8 mouse cellular contexts compared by ENCODE assay signal in the genomic region with DNA sequence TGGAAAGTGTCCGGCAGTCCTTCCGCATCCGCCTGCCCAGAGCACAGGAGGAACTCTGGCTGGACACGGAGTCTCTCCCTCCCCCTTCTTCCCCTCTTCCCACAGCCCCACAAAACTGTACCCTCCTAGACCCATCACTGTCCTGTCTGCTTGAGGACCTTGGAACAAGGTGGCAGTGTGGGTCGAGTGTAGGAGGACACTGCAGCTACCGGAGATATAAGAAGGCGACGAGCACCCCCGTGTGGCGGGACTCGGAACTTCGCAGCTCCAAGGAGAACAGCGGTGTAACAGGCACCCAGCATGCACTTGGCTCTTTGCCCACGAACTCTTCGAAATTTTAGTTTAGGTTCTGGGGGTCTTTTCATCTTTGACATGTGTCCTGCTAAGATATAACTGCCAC. TPM values are rescaled to one million over a fixed set of nuclear protein-coding genes. Genes with fewer than 3 reads are reported as not detected.
DNase-seq lines count a peak whose midpoint lies in the region; ATAC-seq and TF ChIP-seq lines count a peak whose summit lies in the region.

No protein-coding gene starts in this region.

- H3K27me3 ChIP-seq in forebrain, postnatal 0 days (ENCODE audit: insufficient read depth, low read length) = no peaks in the 10 kb centered on the region
- H3K27me3 ChIP-seq in lung, embryonic 15.5 days = peaks cover 7% of the 10 kb centered on the region
- no peaks in the 10 kb centered on the region for H3K27me3 ChIP-seq in thymus, adult 2 months (ENCODE audit: control insufficient read depth, insufficient read depth, low read length)

- peak; percentile 86 for DNase-seq in ES-E14 (ENCODE audit: low read depth, low spot score)
- DNase-seq in cerebellum, adult 18-20 months = peak; percentile 78 to 88
- peak; percentile 89 for DNase-seq in forebrain, postnatal 0 days
- peak; percentile 92 for DNase-seq in heart, postnatal 4 days
- peak; percentile 62 to 89 for DNase-seq in layer of hippocampus, adult 8-10 months (ENCODE audit: low spot score in 2 of 2)
- DNase-seq in thymus, adult 2 months = peak; percentile 85

- TF ChIP-seq POLR2A in olfactory bulb, adult 2 months (IDR thresholded peaks at IDR 0.05; ENCODE audit: insufficient read depth, low read depth, low read length) = no peak
- TF ChIP-seq POLR2A in thymus, adult 2 months (IDR thresholded peaks at IDR 0.05; ENCODE audit: control insufficient read depth, extremely low read depth, insufficient read depth, low read length, poor library complexity) = no peak

- no peak overlapping the region for H3K9ac ChIP-seq in ES-E14 (ENCODE audit: insufficient read depth, low read depth, low read length, poor library complexity, severe bottlenecking)
- H3K9ac ChIP-seq in forebrain, postnatal 0 days = no peak overlapping the region
- H3K9ac ChIP-seq in lung, embryonic 15.5 days = 0 out of 2 replicates have a peak overlapping the region, but pooled peaks have one; percentile 28

- in situ Hi-C loops in ES-E14 (cut with MboI; ENCODE audit: low sequenced_read_pairs in 2 of 2, unreplicated experiment in 2 of 2) = no loop called here

- ATAC-seq in forebrain, postnatal 0 days = peak; percentile 91
- ATAC-seq in lung, embryonic 15.5 days (ENCODE audit: borderline replicate concordance, extremely low read depth, low FRiP score, low TSS enrichment) = peak; percentile 65; the same call in 1 of the 2 replicates

- peak; percentile 92 for TF ChIP-seq CTCF in forebrain, postnatal 0 days (IDR thresholded peaks at IDR 0.05; ENCODE audit: low read depth)
- TF ChIP-seq CTCF in olfactory bulb, adult 2 months (IDR thresholded peaks at IDR 0.05; ENCODE audit: insufficient read depth, low read depth, low read length) = peak; percentile 94
- peak; percentile 95 for TF ChIP-seq CTCF in thymus, adult 2 months (IDR thresholded peaks at IDR 0.05; ENCODE audit: borderline replicate concordance, control insufficient read depth, extremely low read depth, insufficient read depth, low read length, poor library complexity)

- H3K4me1 ChIP-seq in ES-E14 (ENCODE audit: control insufficient read depth in 2 of 2, insufficient read depth in 2 of 2, low read length in 2 of 2, poor library complexity in 1 of 2) = peaks cover 0 to 2% of the 10 kb centered on the region in 2 experiments; a peak in 1 of 4 replicates
- no peaks in the 10 kb centered on the region for H3K4me1 ChIP-seq in forebrain, postnatal 0 days (ENCODE audit: insufficient read depth)
- H3K4me1 ChIP-seq in lung, embryonic 15.5 days = peaks cover 3% of the 10 kb centered on the region; the same call in 1 of the 2 replicates
- peaks cover 3% of the 10 kb centered on the region for H3K4me1 ChIP-seq in olfactory bulb, adult 2 months (ENCODE audit: control insufficient read depth, insufficient read depth, low read length)
- H3K4me1 ChIP-seq in thymus, adult 2 months (replicated peaks; ENCODE audit: control insufficient read depth, insufficient read depth, low read length) = no peaks in the 10 kb centered on the region

- WGBS in forebrain, postnatal 0 days = 15% methylated on average over 15 of the region's 15 CpGs
- WGBS in lung, embryonic 15.5 days = 8% methylated on average over 15 of the region's 15 CpGs
- 9% methylated on average over 15 of the region's 15 CpGs for WGBS in olfactory bulb, adult 2 months
- 11% methylated on average over 15 of the region's 15 CpGs for WGBS in thymus, adult 2 months

- no peaks in the 10 kb centered on the region for H3K9me3 ChIP-seq in ES-E14 (ENCODE audit: control insufficient read depth, insufficient read depth, low read depth, low read length)
- H3K9me3 ChIP-seq in forebrain, postnatal 0 days (ENCODE audit: low read length) = no peaks in the 10 kb centered on the region
- H3K9me3 ChIP-seq in lung, embryonic 15.5 days = no peaks in the 10 kb centered on the region

- peak overlapping the region; percentile 32; the same call in 1 of the 2 replicates for H3K4me2 ChIP-seq in forebrain, postnatal 0 days (ENCODE audit: low read depth)
- peak overlapping the region; percentile 51 for H3K4me2 ChIP-seq in lung, embryonic 15.5 days

- H3K4me3 ChIP-seq in ES-E14 (ENCODE audit: insufficient read depth in 1 of 2, low read depth in 1 of 2, low read length in 2 of 2, poor library complexity in 1 of 2, severe bottlenecking in 1 of 2) = no peak overlapping the region
- no peak overlapping the region for H3K4me3 ChIP-seq in forebrain, postnatal 0 days (ENCODE audit: low read depth, low read length)
- H3K4me3 ChIP-seq in lung, embryonic 15.5 days = peak overlapping the region; percentile 26
- H3K4me3 ChIP-seq in olfactory bulb, adult 2 months (ENCODE audit: insufficient read depth, low read depth, low read length) = no peak overlapping the region; the same call in 1 of the 2 replicates
- H3K4me3 ChIP-seq in thymus, adult 2 months (ENCODE audit: control insufficient read depth, insufficient read depth, low read length) = no peak overlapping the region

- H3K36me3 ChIP-seq in ES-E14 (ENCODE audit: control insufficient read depth, insufficient read depth, low read length, poor library complexity, severe bottlenecking) = no peaks in the 10 kb centered on the region
- no peaks in the 10 kb centered on the region for H3K36me3 ChIP-seq in forebrain, postnatal 0 days (ENCODE audit: insufficient read depth)
- H3K36me3 ChIP-seq in lung, embryonic 15.5 days = no peaks in the 10 kb centered on the region
- no peaks in the 10 kb centered on the region for H3K36me3 ChIP-seq in thymus, adult 2 months (ENCODE audit: control insufficient read depth, insufficient read depth, low read length)

- H3K27ac ChIP-seq in ES-E14 (ENCODE audit: insufficient read depth, low read depth, low read length, poor library complexity, severe bottlenecking) = no peak overlapping the region
- no peak overlapping the region for H3K27ac ChIP-seq in forebrain, postnatal 0 days (ENCODE audit: low read depth, low read length)
- no peak overlapping the region for H3K27ac ChIP-seq in lung, embryonic 15.5 days
- H3K27ac ChIP-seq in olfactory bulb, adult 2 months (ENCODE audit: insufficient read depth, low read depth, low read length) = no peak overlapping the region
- no peak overlapping the region for H3K27ac ChIP-seq in thymus, adult 2 months (ENCODE audit: control insufficient read depth, insufficient read depth, low read length)

RNA-seq across cellular contexts. Expression of a gene that starts 23.0 kb away (rescaled TPM):
- 3.2 and 6.8 TPM in 2 replicates for total RNA-seq in ES-E14 (2012; rRNA removed)
- total RNA-seq in forebrain, postnatal 0 days (2014; rRNA removed) = 26.0 and 35.9 TPM in 2 replicates
- 5.7 and 7.4 TPM in 2 replicates for polyA plus RNA-seq in forebrain, postnatal 0 days (2015; fragmentation: Nextera tagmentation; extraction: Ambion mirVana)
- total RNA-seq in heart, postnatal 4 days (2021) = 10 to 100 TPM; 30.1 to 31.0 TPM
- 10 to 100 TPM; 12.8 to 13.8 (median 13.2) TPM for total RNA-seq in layer of hippocampus, adult 8-10 months (2022)
- polyA plus RNA-seq in lung, embryonic 15.5 days (2015; fragmentation: Nextera tagmentation; extraction: Ambion mirVana) = 21.8 and 24.3 TPM in 2 replicates
- polyA plus RNA-seq in olfactory bulb, adult 2 months (2012; ENCODE audit: insufficient read depth, insufficient read length, low replicate concordance, missing spikeins) = not detected in 2 replicates
- polyA plus RNA-seq in thymus, adult 2 months (2012; rRNA removed) = 6.8 and 7.5 TPM in 2 replicates

RNA-seq across cellular contexts. Expression of a gene that starts 24.7 kb away (rescaled TPM):
- 0.95 TPM in 1 of 2 replicates, not detected in the other for total RNA-seq in ES-E14 (2012; rRNA removed)
- 1.3 and 1.6 TPM in 2 replicates for total RNA-seq in forebrain, postnatal 0 days (2014; rRNA removed)
- 2.3 and 2.6 TPM in 2 replicates for polyA plus RNA-seq in forebrain, postnatal 0 days (2015; fragmentation: Nextera tagmentation; extraction: Ambion mirVana)
- total RNA-seq in heart, postnatal 4 days (2021) = under 1 TPM in 1 of 2 experiments, not detected in 1; 0.77 TPM
- 1 to 10 TPM in 1 of 4 experiments, under 1 TPM in 2, not detected in 1; 0.89 to 3.5 (median 0.91) TPM for total RNA-seq in layer of hippocampus, adult 8-10 months (2022)
- polyA plus RNA-seq in lung, embryonic 15.5 days (2015; fragmentation: Nextera tagmentation; extraction: Ambion mirVana) = 0.97 and 1.5 TPM in 2 replicates
- polyA plus RNA-seq in olfactory bulb, adult 2 months (2012; ENCODE audit: insufficient read depth, insufficient read length, low replicate concordance, missing spikeins) = not detected in 2 replicates
- 0.27 TPM in 1 of 2 replicates, not detected in the other for polyA plus RNA-seq in thymus, adult 2 months (2012; rRNA removed)

RNA-seq across cellular contexts. Expression of a gene that starts 28.3 kb away (rescaled TPM):
- total RNA-seq in ES-E14 (2012; rRNA removed) = 1.1 TPM in 1 of 2 replicates, not detected in the other
- total RNA-seq in forebrain, postnatal 0 days (2014; rRNA removed) = 789 and 953 TPM in 2 replicates
- 1,191 and 1,686 TPM in 2 replicates for polyA plus RNA-seq in forebrain, postnatal 0 days (2015; fragmentation: Nextera tagmentation; extraction: Ambion mirVana)
- over 10,000 TPM in 1 of 2 experiments, 1,000 to 10,000 TPM in 1; 3,595 to 11,404 TPM for total RNA-seq in heart, postnatal 4 days (2021)
- total RNA-seq in layer of hippocampus, adult 8-10 months (2022) = 100 to 1,000 TPM; 122 to 263 (median 165) TPM
- 21,194 and 23,046 TPM in 2 replicates for polyA plus RNA-seq in lung, embryonic 15.5 days (2015; fragmentation: Nextera tagmentation; extraction: Ambion mirVana)
- not detected in 2 replicates for polyA plus RNA-seq in olfactory bulb, adult 2 months (2012; ENCODE audit: insufficient read depth, insufficient read length, low replicate concordance, missing spikeins)
- polyA plus RNA-seq in thymus, adult 2 months (2012; rRNA removed) = 2,237 and 2,638 TPM in 2 replicates

RNA-seq across cellular contexts. Expression of a gene that starts 37.8 kb away (rescaled TPM):
- 0.80 TPM in 1 of 2 replicates, not detected in the other for total RNA-seq in ES-E14 (2012; rRNA removed)
- total RNA-seq in forebrain, postnatal 0 days (2014; rRNA removed) = 0.71 and 1.8 TPM in 2 replicates
- polyA plus RNA-seq in forebrain, postnatal 0 days (2015; fragmentation: Nextera tagmentation; extraction: Ambion mirVana) = 3.5 and 5.5 TPM in 2 replicates
- 1 to 10 TPM in 1 of 2 experiments, not detected in 1; 1.2 TPM for total RNA-seq in heart, postnatal 4 days (2021)
- 1 to 10 TPM in 2 of 4 experiments, not detected in 2; 1.1 to 2.5 TPM for total RNA-seq in layer of hippocampus, adult 8-10 months (2022)
- polyA plus RNA-seq in lung, embryonic 15.5 days (2015; fragmentation: Nextera tagmentation; extraction: Ambion mirVana) = 1.4 and 2.8 TPM in 2 replicates
- not detected in 2 replicates for polyA plus RNA-seq in olfactory bulb, adult 2 months (2012; ENCODE audit: insufficient read depth, insufficient read length, low replicate concordance, missing spikeins)
- polyA plus RNA-seq in thymus, adult 2 months (2012; rRNA removed) = 0.23 TPM in 1 of 2 replicates, not detected in the other

RNA-seq across cellular contexts. Expression of a gene that starts 41.3 kb away (rescaled TPM):
- not detected in 2 replicates for total RNA-seq in ES-E14 (2012; rRNA removed)
- total RNA-seq in forebrain, postnatal 0 days (2014; rRNA removed) = 405 and 563 TPM in 2 replicates
- polyA plus RNA-seq in forebrain, postnatal 0 days (2015; fragmentation: Nextera tagmentation; extraction: Ambion mirVana) = 490 and 723 TPM in 2 replicates
- over 10,000 TPM in 1 of 2 experiments, 1,000 to 10,000 TPM in 1; 3,912 to 12,509 TPM for total RNA-seq in heart, postnatal 4 days (2021)
- 100 to 1,000 TPM; 157 to 300 (median 205) TPM for total RNA-seq in layer of hippocampus, adult 8-10 months (2022)
- 7,834 and 8,642 TPM in 2 replicates for polyA plus RNA-seq in lung, embryonic 15.5 days (2015; fragmentation: Nextera tagmentation; extraction: Ambion mirVana)
- polyA plus RNA-seq in olfactory bulb, adult 2 months (2012; ENCODE audit: insufficient read depth, insufficient read length, low replicate concordance, missing spikeins) = not detected in 2 replicates
- 1,371 and 1,698 TPM in 2 replicates for polyA plus RNA-seq in thymus, adult 2 months (2012; rRNA removed)

Comparison
In these comparisons a context has a peak if more than half of its experiments do, and no peak if none do; other contexts are left out.
1. RNA of a gene that starts 28.3 kb away (total RNA-seq): 3,595 to 11,404 TPM in heart, postnatal 4 days, 789 to 953 TPM in forebrain, postnatal 0 days and 122 to 263 TPM in layer of hippocampus, adult 8-10 months; 1.1 TPM in ES-E14; every median in the first group is over 10 times any median in the second.
2. Peak in every context shown above with its lines, with median percentiles within 50 percentile points of each other: DNase-seq and CTCF ChIP-seq.